Mouse (Mus musculus) megakaryocyte, adult 5-6 weeks (primary cell): ENCODE data around the gene Cldn16. TPM values are rescaled to one million over a fixed set of nuclear protein-coding genes. Genes with fewer than 3 reads are reported as not detected.

Source experiments
- total RNA-seq, 2 experiments: library from RNA; stranded (forward) in 1 of 2; stranded (reverse) in 1 of 2; fragments of 153-499, 151-499 nt in 1 of 2; fragments of 221-1000, 200-1000 nt in 1 of 2; gene quantifications; 2 replicates each; pipeline versions ENCODE4 v1.2.3 to v1.2.4; 2015 to 2017

Gene Cldn16
- total RNA-seq, 2 experiments from 2014 or later, result not detected

Other genes with a start within 250 kb of the Cldn16 start
- 5.7 and 7.0 TPM in 2 replicates for gene Cldn1, start 91.3 kb upstream of the Cldn16 start, total RNA-seq (2015)
- gene Cldn1, start 91.3 kb upstream of the Cldn16 start, total RNA-seq (2017), result 3.1 and 6.4 TPM in 2 replicates
- gene Tmem207, start 63.6 kb downstream of the Cldn16 start, total RNA-seq (2015), result not detected in 2 replicates
- gene Tmem207, start 63.6 kb downstream of the Cldn16 start, total RNA-seq (2017), result not detected in 2 replicates
- 15.3 and 15.8 TPM in 2 replicates for gene Il1rap, start 118.6 kb downstream of the Cldn16 start, total RNA-seq (2015)
- gene Il1rap, start 118.6 kb downstream of the Cldn16 start, total RNA-seq (2017), result 8.8 and 10.3 TPM in 2 replicates